Mouse (Mus musculus) adrenal gland, postnatal 25 days (tissue): Measurements from ENCODE around the gene Aox3. TPM values are rescaled to one million over a fixed set of nuclear protein-coding genes. Genes with fewer than 3 reads are reported as not detected.

Source experiments
- DNase-seq: peaks from one replicate; pipeline ENCODE4 v3.0.0; 2021; ENCODE audit warnings: mixed read lengths
- total RNA-seq: library from RNA; stranded (reverse); gene quantifications from 2 replicates; pipeline ENCODE4 v1.2.3, GENCODE M21; 2021

Gene Aox3
- total RNA-seq, 1 experiment from 2014 or later, result 3.3 TPM

DNA sequence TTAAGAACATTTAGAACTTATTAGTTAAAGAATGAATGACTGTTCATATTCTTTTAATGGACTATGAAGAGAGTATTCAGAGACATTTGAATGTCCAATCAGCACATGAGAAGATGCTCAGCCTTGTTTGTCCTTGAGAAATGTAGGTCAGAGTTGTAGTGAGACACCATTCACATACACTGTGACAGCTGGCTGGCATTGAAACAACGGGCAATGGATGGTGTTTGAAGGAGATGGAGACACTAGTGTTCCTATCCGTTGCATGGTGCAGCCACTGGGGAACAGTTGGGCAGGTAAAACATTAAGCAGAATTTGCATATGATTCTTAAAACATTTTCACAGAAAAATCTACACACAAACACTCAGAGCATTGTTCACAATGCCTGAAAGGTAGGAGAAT lies 5.9 kb upstream of the Aox3 start:
- DNase-seq, result peak; percentile 28

DNA sequence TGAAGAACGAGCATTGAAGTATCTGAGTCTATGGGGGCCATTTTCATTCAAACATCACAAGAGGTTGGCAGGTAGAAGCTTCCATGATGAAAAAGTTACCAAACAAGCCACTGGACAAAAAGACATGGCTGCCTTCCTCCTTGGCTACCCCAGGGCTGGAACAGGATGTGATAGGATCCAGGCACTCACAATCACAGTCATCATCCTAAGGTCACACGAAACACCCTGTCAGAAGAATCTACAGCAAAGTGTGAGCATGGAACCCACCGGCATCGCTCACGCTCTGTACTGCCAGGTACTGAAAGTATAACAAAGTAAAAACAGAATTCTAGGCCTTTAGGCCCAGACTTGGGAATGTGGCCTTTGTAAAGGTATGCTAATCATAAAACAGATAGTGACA lies 2.7 kb upstream of the Aox3 start:
- DNase-seq, result no peak

DNA sequence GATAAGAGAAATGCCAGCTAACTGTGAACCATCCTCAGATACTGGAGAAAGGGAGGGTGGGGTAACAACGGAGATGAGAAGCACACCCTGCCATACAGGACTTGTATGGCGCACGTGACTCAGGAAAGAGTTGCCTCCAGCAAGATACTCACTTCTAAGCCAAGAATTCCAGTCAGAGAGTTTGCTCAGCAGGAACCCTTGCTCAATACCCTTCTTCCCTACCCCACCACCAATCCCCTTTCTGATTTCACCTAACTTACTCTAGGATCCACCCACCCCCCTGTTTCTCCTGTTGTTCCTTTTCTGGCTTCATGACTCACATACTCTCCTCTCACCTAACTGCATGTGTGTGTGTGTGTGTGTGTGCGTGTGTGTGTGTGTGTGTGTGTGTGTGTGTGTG lies 1.6 kb upstream of the Aox3 start:
- no peak for DNase-seq

DNA sequence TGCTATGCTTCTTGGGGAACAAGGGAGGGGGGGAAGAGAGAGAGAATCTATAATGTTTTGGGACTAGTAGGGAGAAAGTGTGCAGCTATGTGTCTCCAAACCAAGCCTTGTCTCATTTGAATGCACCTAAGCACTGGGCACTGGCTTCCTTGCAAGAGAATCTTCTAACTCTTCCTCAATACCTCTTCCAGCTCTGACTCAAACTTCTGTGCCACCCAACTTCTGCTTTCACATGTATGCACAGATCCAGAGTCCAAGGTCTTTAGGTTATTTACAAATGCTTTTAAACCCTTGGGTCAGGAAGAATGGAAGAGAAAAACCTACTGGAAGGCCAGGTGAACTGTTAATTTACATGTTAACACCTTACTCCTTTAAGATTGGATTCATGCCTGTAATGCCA lies 511 bp downstream of the Aox3 start:
- no peak for DNase-seq

DNA sequence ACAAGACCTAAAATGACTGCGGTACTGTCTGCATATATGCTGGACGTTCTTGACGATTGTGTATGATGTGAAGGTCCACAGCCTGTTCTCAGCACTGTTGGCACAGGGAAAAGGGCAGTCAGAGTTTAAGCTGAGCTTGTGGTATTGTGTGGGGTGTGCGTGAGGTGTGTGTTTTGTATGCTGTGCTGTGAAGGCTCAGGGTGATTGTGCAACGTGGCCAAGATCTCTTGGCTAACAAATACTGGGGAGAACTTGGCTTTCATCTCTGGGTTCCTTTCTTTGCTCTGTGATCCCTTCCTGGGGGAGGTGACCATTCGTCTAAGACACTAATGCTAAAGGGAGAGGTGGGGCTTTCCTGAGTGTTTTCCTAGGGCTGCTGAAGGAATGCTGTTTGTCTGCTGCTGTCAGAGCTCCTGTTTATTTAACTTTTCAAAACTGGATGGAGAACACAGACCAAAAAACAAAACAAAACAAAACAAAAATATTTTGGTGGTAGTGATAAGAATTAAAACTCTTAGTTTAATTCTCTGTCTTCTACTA lies 1.2 kb downstream of the Aox3 start:
- no peak for DNase-seq

DNA sequence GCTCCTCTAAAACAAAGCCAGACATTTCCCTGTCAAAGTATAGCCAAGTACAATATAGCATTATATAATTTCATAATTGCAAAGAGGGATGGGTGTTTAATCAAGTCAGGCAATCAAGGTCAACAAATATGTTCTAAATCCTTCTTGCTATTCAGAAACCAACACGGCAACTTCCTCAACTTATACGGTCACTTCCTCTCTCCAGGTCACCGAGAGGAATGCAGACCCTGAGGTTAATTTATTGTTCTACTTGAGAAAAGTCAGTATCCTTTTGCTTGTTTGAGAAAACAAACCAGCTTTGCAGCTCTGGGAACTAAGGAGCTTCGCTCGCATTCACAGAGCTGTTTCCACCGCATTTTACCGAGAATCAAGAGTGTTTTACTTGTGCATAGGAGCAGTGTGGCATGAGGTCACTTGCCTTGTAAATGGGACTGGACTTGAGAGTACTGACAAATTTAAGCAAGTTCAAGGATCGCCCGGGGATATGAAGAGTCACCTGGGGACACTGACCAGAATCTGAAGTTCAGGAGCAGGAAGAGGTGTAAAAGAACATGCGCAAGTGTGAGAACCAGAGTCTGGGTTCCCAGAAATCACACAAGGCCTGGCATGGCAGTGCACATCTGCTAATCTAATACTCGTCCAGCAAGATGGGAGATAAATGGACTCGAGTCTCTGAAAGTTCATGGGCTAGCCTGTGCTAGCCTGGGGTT lies 1.9 kb downstream of the Aox3 start:
- no peak for DNase-seq

DNA sequence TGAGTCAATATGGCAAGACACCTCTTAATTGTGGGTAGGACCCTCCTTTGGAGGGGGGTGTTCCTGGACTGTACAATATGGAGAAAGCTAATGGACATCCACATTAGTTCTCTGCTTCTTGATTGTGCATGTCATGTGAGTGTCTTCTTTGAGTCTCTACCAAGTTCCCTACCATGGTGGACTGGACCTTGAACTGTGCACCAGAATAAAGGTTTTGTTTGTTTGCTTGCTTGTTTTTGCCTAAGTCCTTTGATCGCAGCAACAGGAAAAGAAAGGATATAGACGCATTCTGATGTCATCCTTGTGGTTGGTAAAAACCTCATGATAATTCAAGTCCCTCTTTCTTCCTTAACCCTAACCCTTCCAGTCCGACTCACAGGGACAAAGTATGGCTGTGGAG lies 5.3 kb downstream of the Aox3 start:
- DNase-seq, result no peak

DNA sequence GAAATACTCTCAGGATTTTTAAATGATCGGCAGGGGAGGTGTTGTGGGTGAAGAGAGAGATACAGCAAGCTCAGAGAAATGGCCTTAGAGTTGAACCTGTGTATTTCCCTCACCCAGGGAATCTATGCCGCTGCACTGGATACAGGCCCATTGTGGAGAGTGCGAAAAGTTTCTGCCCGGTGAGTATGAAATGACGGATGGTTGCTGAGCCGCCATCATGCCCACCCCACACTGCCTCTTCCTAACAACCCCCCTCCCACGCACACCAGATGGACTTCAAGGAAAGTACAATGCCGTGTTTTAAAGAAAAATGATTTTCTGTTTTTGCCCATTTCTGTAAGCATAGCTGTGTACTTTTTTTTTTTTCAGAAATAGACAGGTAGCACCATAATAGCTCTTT lies 12.0 kb downstream of the Aox3 start:
- no peak for DNase-seq

DNA sequence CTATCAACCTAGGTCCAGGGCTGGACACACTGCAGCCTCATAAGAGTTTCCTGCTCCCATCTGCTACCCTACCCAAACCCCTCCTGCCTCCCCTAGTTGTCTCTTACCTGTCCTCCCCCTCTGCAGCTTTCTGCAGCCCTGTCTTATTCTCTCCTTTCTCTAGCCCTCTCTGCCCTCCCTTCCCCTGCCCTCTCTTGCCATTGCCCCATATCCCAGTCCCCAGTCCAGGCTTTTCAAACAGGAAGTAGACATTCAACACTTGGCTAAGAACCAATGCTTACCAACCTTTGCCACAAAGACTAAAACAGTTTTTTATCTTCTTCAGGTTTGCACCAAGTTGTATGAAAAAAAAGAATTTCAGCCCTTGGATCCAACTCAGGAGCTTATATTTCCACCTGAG lies 25.0 kb downstream of the Aox3 start:
- DNase-seq, result no peak

DNA sequence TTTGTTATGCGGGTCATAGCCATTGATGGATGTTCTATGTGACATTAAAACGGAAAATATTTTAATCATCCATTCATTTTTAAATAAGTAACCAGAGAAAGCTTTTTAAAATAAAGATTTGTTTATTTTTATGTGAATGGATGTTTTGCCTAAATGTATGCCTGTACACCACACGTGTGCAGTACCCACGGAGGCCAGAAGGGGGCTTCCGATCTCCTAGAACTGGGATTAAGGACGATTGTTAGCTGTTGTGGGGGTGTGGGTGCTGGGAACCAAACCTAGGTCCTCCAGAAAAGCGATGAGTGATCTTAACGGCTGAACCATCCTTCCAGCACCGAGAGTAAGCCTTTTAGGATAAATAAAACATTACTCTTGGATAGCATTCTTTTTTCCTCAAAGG lies 26.1 kb downstream of the Aox3 start:
- DNase-seq, result no peak

DNA sequence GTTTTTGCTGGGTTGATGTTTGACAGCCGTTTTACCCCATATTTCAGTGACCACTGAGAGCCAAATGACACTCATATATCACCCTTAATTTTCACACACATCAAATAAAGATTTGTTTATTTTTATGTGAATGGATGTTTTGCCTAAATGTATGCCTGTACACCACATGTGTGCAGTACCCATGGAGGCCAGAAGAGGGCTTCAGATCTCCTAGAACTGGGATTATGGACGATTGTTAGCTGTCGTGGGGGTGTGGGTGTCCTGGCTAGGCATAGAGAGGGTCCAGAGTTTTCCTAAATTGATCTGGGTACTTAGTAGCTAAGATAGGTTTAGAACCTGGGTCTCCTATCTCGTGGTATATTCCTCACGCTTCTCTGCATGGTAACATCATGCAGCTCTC lies 27.7 kb downstream of the Aox3 start:
- DNase-seq, result no peak

DNA sequence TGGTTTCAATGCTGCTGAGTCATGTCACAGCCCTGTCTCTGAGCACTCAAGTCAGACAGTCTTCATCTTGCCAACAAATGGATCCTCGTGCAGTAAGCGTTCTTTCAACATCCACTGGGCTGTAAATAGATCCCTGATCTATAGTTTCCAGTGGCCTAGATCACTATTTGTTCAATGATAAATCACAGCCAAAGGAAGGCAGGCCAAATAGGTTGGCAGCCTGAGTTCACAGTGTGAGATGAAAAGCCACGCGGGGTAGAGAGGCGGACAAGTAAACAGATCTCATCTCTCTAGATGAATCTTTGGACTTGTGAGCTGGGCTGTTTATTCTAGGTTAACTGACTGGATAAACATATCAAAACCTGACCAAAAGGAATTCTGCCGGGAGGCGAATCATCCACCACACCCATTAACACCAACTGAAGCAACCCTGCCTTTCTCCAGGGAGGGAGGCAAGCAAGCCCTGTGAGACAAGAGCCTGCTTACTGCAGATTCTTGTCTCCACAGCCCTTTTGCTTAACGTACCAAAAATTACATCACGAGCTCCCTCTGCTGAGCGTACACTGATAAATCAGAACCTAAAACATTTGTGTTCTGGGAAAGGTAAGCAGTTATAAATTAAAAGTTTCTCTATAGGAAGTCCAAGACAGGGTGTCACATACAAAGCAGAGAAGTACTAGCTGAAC lies 31.6 kb downstream of the Aox3 start:
- no peak for DNase-seq

DNA sequence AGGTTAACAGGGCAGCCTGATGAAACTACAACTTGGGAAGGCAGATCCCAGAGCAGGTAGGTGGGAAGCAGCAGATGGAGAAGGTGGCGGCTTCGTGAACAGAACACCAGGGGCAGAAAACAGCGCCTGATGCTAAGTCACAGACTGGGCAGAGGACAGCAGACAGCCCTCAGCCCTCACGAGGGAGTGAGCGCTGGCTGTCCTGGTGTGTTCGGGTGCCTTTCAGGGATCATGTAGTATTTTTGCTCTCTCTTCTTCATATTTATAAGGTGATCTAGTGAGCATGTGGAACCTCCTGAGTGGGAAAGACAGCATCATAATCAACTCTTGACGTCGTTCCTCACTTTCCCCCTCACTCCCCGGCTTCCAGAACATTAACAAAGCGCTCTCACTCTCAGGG lies 33.1 kb downstream of the Aox3 start:
- DNase-seq, result no peak

DNA sequence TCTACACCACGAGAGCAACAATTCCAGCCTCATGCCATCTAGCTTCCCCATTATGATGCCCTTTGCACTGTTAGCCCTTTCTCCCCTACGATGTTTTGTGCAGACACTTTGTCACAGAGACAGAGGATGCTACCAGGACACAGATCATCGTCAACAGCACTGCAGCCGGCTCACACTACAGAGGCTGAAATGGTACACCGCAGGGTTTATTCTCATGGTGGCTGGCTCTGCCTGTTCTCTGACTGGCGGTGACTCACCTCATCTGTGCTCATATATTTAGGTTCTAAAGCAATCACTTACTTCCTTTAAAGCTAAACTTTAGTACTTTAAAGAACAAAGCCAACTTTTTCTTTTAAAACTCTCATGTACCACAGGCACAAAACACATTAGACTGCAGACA lies 34.8 kb downstream of the Aox3 start:
- no peak for DNase-seq

DNA sequence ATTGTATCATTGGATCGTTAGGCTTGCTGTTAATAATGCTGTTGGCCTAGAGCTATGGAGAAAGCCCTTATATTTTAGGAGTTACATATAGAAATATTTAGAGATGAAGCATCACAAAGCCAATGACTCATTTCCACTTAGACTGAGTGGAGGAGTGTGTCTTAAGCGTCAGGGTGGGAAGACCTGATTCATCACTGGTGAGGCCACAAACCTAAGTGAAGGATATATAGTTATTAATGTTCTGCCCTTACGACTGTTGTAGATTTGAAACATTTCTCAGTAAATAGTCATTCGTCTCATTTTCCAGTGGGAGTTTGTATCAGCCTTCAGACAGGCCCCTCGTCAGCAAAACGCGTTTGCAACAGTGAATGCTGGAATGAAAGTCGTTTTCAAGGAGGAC lies 39.3 kb downstream of the Aox3 start:
- no peak for DNase-seq

DNA sequence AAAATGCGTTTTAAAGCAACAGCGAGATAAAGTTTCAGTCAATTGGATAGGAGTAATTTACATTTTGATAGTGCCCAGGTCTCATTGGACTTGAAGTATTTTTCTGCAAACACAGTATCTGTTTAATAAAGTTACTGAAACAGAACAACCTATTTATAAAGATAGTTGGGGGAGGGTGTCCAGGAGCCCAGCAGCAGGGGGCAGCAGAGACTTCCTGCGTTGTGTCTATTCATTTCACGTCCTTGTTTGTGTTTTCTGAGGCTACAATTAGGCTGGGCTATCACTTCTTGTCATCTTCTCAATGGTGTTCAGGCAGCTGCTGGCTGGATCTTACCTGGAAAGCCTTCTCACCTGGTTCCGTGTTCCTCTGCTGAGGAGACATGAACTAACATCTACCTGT lies 43.8 kb downstream of the Aox3 start:
- peak; percentile 68 for DNase-seq

DNA sequence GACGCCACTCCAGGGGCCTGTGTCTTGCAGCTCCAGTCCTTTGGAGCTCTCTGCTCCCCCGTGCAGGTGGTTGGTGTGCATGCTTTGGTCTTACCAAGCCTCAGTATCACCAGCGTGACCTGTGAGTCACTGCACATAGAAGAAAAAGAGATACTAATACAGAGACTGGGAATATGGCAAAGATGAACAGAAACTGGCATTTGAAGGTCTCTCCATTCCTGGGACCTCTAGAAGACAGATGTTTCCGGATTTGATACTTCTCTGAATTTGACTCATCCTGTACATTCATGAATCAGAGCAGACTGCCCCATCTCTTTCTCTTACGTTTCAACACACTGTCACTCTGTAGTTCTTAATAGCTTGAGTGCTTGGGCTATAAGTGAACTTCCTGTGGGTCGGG lies 57.0 kb downstream of the Aox3 start:
- DNase-seq, result no peak

DNA sequence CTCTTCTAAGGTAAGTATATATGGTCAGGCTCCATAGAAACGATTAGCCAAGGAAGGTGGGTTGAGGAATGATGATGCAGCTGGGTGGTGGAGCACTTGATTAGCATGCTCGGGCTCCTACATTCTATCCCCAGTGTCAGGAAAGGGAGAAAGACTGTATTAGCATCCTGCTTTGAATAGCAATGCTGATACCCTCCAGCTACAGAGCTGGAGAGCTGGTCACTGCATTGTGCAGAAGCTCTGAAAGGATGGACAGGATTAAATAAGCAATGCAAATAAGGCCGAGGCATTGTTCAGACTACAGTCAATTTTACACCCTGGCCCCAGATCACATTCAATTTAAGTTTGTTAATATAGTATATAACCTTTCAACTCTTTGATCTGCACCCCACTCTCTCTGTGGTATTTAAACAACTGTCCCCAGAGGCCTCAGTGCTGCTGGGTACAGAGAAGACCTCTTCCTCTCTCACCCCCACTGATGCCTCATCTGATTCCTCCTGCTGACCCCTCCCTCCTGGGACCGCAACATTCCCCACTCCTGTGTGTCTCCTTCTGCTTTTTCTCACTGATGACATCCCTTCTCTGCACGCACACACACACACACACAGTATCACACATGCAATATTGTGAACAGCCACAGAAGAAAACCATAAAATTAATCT lies 75.7 kb downstream of the Aox3 start:
- DNase-seq, result no peak

DNA sequence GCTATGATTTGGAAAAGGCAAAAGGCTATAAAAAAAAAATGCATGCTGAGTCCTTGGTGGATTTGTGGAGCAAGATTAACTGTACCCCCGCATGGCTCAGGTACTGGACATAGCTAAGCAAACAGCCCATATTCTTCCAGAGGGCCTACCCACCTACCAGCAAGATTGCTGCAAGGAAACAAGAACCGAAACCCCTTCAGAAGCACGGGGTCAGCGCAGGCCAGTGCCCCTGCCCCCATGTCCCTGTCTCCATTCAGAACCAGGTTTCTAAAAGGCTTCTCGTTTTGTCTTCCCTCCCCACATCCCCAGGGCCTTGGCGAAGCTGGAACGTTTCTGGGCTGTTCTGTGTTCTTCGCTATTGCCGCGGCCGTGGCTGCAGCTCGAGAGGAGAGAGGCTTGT lies 81.4 kb downstream of the Aox3 start:
- no peak for DNase-seq

DNA sequence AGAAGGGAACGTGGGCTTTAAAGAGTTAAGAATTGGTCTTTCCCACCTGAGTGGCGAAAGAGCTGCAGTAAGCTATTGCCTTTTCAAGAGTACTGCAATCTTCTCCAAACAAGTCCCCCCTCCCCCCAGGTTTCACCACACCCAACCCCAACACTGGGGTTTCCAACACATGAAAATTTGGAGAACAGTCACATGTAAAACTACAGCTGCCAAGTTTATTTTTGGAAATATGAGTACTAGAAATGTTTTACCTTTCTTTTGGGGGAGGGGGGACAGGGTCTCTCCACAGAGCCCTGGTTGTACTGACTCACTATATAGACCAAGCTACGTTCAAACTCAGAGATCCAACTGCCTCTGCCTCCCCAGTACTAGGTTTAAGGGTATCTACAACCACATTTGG lies 82.1 kb downstream of the Aox3 start:
- no peak for DNase-seq

DNA sequence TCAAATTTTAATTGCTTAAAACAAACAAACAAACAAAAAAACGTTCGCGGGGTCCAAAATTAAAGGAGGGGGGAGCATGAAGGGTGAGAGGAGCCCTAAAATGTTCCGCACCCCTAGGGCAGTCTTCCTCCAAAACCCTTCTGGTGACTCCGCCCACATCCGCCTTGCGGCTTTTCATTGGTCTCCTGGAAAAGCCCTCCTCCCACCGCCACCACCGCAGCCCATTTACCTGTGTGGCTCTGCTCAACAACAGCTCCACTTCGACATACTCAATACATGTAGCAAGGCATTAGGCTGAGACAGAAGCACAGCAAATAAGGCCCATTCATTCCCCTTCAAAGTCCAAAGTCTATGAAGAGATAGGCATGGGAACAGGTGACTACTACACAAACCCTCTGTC lies 82.6 kb downstream of the Aox3 start:
- no peak for DNase-seq

DNA sequence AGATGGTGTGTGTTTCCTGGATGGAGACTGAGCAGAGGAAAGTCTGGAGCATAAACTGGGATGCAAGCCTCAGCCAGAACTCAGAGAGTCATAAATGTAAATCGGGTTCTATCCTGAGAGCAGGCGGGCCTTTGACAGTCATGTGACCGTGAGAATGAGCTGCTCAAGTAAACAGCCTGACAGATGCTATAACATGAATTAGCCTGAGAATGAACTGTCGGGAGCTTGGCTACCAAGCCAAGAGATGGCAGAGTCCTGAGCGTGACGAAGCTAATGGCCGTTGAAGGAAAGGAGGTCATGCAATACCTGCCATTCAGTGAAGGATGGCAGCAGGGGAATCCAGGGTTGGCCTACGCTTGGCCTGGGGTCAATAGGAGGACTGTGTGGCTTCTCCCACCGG lies 84.1 kb downstream of the Aox3 start:
- DNase-seq, result no peak

DNA sequence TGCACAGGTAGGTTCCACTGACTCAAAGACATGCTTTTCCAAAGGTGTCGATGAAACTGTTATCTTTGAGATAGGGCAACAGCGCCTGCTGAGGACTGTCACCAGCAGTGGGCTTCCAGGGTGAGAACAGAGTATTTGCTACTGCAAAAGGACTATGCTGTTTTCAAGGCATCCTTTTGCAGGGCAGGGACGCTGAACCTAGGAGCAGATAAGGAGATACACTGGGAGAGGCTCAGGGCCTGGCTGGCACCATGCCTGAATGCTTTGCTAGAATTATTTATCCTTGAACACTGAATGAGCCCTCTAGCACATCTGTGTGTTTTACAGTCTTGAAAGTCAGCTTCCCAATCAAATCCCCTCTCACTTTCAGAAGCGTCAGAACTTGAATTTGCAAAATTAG lies 85.5 kb downstream of the Aox3 start:
- DNase-seq, result peak; percentile 47

DNA sequence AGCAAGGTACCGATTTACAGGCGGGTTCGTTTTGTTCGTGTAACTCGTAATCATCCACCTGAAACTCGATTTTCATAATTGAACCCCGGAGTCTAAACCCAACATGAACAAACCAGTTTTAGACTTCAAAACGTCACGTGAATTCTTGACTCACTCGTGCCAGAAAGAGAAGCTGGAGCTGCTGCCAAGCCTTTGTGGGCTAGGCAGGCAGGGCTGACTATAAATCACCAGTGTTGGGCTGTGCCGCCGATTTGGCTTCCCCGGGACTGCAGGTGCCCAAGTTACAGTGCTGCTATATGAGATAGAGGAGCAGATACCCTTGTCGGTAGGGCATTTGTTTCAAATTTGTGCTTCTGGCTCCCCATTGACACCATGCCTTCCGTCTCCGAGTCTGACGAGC lies 97.3 kb downstream of the Aox3 start, which contains the start of gene Aox4:
Aox4 (plus strand) TSS at position 195 of the 400 bp plus-strand sequence.
- DNase-seq, result peak; percentile 68
